Mouse (Mus musculus) ES-Bruce4 (cell line): ENCODE measurements around the gene Ahcy. TPM values are rescaled to one million over a fixed set of nuclear protein-coding genes. Genes with fewer than 3 reads are reported as not detected.
"Not testable (repeated sequence)": the region's sequence is repeated elsewhere in the genome, so short reads cannot be mapped to it uniquely, and the experiment has no call there.

Source experiments
- H3K27ac ChIP-seq: 2 replicates; pipeline ENCODE4 v1.5.1; 2012; ENCODE audit warnings: low read length, inconsistent platforms; ENCODE audit not compliant: insufficient read depth
- H3K27me3 ChIP-seq: 2 replicates; pipeline ENCODE4 v1.6.1; 2012; ENCODE audit warnings: mild to moderate bottlenecking, low read length, inconsistent platforms; ENCODE audit not compliant: control insufficient read depth, poor library complexity, insufficient read depth, severe bottlenecking
- H3K36me3 ChIP-seq: 2 replicates; pipeline ENCODE4 v1.6.1; 2012; ENCODE audit warnings: inconsistent platforms, mild to moderate bottlenecking, low read length, moderate library complexity; ENCODE audit not compliant: control insufficient read depth, poor library complexity, insufficient read depth, severe bottlenecking
- H3K4me1 ChIP-seq: one replicate; pipeline ENCODE4 v1.8.1; 2011; ENCODE audit warnings: low read length; ENCODE audit not compliant: control insufficient read depth, insufficient read depth
- H3K4me3 ChIP-seq: 2 replicates; pipeline ENCODE4 v1.5.1; 2011; ENCODE audit warnings: low read depth, mild to moderate bottlenecking, low read length
- H3K9ac ChIP-seq: 2 replicates; pipeline ENCODE4 v1.6.1; 2012; ENCODE audit warnings: low read depth, mild to moderate bottlenecking, inconsistent platforms; ENCODE audit not compliant: poor library complexity, severe bottlenecking
- H3K9me3 ChIP-seq: replicated peaks from 2 replicates; pipeline ENCODE4 v1.6.1; 2012; ENCODE audit warnings: mild to moderate bottlenecking, low read length, inconsistent platforms; ENCODE audit not compliant: control insufficient read depth, poor library complexity, insufficient read depth, severe bottlenecking
- CTCF ChIP-seq: IDR thresholded peaks from one replicate; pipeline ENCODE4 v1.8.1; 2011; ENCODE audit warnings: low read depth, low read length
- EP300 ChIP-seq: IDR thresholded peaks from 2 replicates; pipeline ENCODE4 v1.6.1; 2011; ENCODE audit warnings: low read depth, low read length; ENCODE audit not compliant: insufficient read depth
- POLR2A ChIP-seq: IDR thresholded peaks from one replicate; pipeline ENCODE4 v1.8.1; 2011; ENCODE audit warnings: low read length; ENCODE audit not compliant: insufficient read depth
- polyA plus RNA-seq: library from polyadenylated mRNA; stranded (reverse); fragments of >200 nt; gene quantifications from 2 replicates; pipeline ENCODE4 v1.2.4, GENCODE M21; 2011; ENCODE audit warnings: low read depth; ENCODE audit not compliant: missing spikeins, insufficient read depth, insufficient read length

Ahcy gene
- polyA plus RNA-seq, 1 experiment = 102 TPM

GRCm38 (mm10) chr2:155044542-155044941, 29.8 kb downstream of the Ahcy start:
- H3K27me3 ChIP-seq = no peaks in the 10 kb centered on the region
- H3K36me3 ChIP-seq = no peaks in the 10 kb centered on the region
- H3K4me3 ChIP-seq = no peak overlapping the region
- H3K9ac ChIP-seq = no peak overlapping the region
- no peak overlapping the region for H3K27ac ChIP-seq
- no peaks in the 10 kb centered on the region for H3K9me3 ChIP-seq
- TF ChIP-seq POLR2A (no peak), EP300 (no peak), CTCF (no peak)
- no peaks in the 10 kb centered on the region for H3K4me1 ChIP-seq

- Histone ChIP-seq H3K9ac (no peak overlapping the region), H3K4me1 (no peaks in the 10 kb centered on the region), H3K27ac (no peak overlapping the region), H3K9me3 (no peaks in the 10 kb centered on the region), H3K36me3 (no peaks in the 10 kb centered on the region), H3K4me3 (no peak overlapping the region), H3K27me3 (no peaks in the 10 kb centered on the region)
- no peak for TF ChIP-seq POLR2A
- TF ChIP-seq EP300 = no peak
- TF ChIP-seq CTCF = no peak
These were observed 34.3 kb downstream of the Ahcy start for GRCm38 (mm10) chr2:155039956-155040355.

- Histone ChIP-seq H3K4me3 (no peak overlapping the region), H3K4me1 (no peaks in the 10 kb centered on the region), H3K27ac (no peak overlapping the region), H3K27me3 (no peaks in the 10 kb centered on the region), H3K9ac (no peak overlapping the region), H3K36me3 (no peaks in the 10 kb centered on the region), H3K9me3 (no peaks in the 10 kb centered on the region)
- TF ChIP-seq CTCF (no peak), EP300 (no peak), POLR2A (no peak)
These were observed 41.2 kb downstream of the Ahcy start for GRCm38 (mm10) chr2:155032938-155033710.

- Histone ChIP-seq H3K27me3 (no peaks in the 10 kb centered on the region), H3K4me3 (no peak overlapping the region), H3K9ac (no peak overlapping the region), H3K36me3 (no peaks in the 10 kb centered on the region), H3K9me3 (no peaks in the 10 kb centered on the region), H3K27ac (no peak overlapping the region), H3K4me1 (no peaks in the 10 kb centered on the region)
- TF ChIP-seq POLR2A = no peak
- TF ChIP-seq CTCF = no peak
- TF ChIP-seq EP300 = no peak
These were observed 43.5 kb downstream of the Ahcy start for GRCm38 (mm10) chr2:155030831-155031230.

- H3K4me1 ChIP-seq, H3K27ac ChIP-seq, H3K4me3 ChIP-seq, H3K36me3 ChIP-seq, H3K9ac ChIP-seq, H3K9me3 ChIP-seq, H3K27me3 ChIP-seq: not testable (repeated sequence)
These were observed 54.0 kb downstream of the Ahcy start for GRCm38 (mm10) chr2:155020247-155020826.

GRCm38 (mm10) chr2:155019673-155020072, 54.6 kb downstream of the Ahcy start:
- no peaks in the 10 kb centered on the region for H3K9me3 ChIP-seq
- TF ChIP-seq POLR2A (no peak), CTCF (peak; percentile 42)

More at GRCm38 (mm10) chr2:155019673-155020072, 54.6 kb downstream of the Ahcy start:
- H3K4me1 ChIP-seq = peaks cover 2% of the 10 kb centered on the region
- no peak overlapping the region; the same call in 1 of the 2 replicates for H3K27ac ChIP-seq
- H3K9ac ChIP-seq = 0 out of 2 replicates have a peak overlapping the region, but pooled peaks have one; percentile 5
- peaks cover 2% of the 10 kb centered on the region for H3K27me3 ChIP-seq
- H3K4me3 ChIP-seq = peak overlapping the region; percentile 72
- no peaks in the 10 kb centered on the region for H3K36me3 ChIP-seq
